Mouse (Mus musculus): ENCODE data around the gene Grid1.

GRCm38 (mm10) chr14:35092646-35093045 is 272.7 kb downstream of the Grid1 start:
- no peak for TF ChIP-seq POLR2A (IDR thresholded peaks at IDR 0.05; ENCODE audit: insufficient read depth, low read depth, low read length)
- no peak for TF ChIP-seq CTCF (IDR thresholded peaks at IDR 0.05)
- no peak for TF ChIP-seq EP300 (IDR thresholded peaks at IDR 0.05; ENCODE audit: insufficient read depth, low read depth, low read length)
